Mouse (Mus musculus) liver (tissue): ENCODE measurements around the gene Sema3b.
A peak's percentile ranks its signal among the peaks of the same experiment; 100 is the strongest.
"Not testable (repeated sequence)": the region's sequence is repeated elsewhere in the genome, so short reads cannot be mapped to it uniquely, and the experiment has no call there.

Experiments
- DNase-seq: peaks from one replicate; pipeline ENCODE4 v3.0.0-alpha.2; 2020; ENCODE audit warnings: mixed read lengths

Sema3b gene

DNA sequence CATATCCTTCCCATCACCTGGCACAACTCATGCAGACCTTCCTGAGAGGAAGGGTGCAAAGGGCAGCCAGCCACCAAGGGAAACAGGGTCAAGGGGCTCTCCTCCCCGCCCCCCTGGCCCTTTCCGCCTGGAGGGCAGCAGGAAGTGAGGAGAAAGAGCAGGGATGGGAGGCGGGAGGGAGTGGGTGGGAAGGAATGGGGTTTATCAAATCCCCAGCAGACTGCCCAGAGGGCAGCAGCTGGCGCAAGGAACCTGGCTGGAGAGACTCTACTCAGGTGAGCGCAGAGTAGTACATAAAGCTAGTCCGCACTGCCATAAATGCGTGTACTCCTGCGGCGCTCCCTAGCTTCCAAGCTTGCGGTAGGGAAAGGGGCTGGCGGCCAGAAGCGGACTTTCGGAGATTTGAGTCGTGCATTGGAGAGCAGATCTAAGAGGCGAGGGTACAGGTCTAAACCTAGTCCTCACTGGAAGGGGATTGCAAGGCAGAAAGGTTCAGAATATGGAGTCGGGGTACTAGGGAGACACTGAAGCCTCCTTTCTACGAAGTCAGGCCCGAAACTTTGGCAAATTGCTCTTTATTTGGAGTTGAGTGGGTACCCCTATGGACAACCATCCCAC is 41.2 kb downstream of the Sema3b start, which contains the start of gene Hyal2:
Hyal2 (plus strand) TSS at position 244 of the 618 bp plus-strand sequence.
- peak; percentile 62 for DNase-seq

DNA sequence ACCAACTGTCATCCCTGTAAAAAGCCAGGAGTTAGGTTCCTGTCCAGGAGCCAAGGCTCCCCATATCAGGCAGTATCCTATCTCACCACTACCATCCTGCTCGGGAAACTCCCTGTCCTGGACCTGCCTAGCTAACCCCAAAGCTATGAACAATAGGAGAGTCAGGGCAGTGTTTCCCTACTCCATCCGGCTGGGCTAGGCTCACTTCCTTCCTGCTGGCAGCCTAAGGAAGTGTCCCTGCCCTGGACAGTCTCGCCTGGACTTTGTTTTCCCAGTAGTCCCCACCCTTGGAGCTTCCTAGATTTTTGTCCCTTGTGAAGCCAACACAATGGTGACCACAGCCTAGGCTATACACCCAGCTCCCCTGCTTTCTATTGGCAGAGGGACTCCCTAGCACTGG is 42.2 kb downstream of the Sema3b start:
- no peak for DNase-seq

DNA sequence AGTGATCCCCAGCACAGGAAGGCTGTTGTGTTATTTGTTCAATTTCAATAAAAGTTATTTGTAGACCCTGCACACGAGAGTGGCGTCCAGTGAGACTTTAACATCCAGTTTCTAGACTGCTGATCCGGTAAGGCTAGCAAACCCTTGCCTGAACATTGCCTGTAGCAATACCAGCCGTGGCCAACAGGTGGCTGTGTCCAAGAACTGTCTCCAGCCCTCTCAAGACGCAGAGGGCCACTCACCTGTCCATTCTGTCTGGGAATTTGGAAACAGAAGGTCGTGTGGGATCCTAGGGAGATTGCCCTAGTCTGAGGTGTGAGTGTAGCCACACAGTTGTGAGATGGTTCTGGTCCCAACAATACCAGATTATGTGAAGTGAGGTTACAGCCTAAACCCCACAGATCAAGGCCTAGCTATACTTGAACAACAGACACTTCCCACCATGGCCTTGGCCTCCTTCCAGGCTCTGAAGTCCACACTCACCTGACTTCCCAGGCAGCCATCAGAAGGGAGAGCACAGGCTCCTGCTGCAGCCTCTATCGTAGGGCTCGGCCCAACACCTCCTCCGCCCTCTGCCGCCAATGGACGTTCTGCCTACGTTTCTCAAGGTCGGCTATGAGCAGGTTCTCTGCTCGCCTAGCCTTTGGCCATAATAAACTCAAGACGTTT is 42.9 kb downstream of the Sema3b start:
- DNase-seq: peak; percentile 91

DNA sequence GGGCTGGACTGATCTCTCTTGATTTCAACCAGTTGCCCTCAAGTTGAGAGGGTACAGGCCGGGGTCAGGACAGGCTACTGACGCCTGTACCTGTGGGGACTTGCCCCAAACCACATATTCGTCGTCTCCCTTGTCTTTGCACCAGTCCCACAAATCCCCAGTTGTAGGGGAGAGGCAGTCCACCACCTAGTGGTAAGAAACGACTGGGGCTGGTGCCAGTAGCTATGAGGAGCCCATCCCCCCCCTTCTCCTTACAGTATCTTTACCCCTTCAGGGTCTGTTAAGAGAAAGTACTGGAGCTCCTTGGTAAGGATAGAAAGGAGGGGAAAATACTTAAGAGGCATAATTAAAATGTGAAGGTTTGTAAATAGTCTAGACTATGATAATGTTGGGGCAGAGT is 43.5 kb downstream of the Sema3b start:
- DNase-seq: not testable (repeated sequence)

DNA sequence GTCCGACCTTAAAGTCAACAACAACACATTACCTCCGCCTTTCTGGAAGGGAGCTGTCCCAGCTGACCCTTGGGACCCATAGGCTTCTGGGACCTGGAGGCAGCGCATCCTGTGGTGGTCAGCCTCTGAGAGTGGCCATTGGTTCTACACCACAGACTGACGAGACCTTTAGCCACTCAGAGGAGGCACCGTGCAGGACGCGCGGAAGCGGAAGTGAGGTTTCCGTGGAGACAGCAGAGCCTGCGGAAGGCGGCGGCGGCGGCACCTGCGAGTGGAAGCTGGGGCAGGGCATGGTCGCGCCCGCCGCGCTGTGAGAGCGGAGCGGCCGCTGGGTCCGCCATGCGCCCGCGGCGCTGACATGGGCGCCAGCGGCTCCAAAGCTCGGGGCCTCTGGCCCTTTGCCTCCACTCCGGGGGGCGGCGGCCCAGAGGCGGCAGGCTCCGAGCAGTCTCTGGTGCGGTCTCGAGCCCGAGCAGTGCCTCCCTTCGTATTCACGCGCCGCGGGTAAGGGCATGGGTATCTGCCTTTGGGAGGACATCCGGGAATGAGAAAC is 45.9 kb downstream of the Sema3b start, which contains the start of gene Tusc2:
Tusc2 (plus strand) TSS at position 227 of the 553 bp plus-strand sequence.
- DNase-seq: peak; percentile 95

DNA sequence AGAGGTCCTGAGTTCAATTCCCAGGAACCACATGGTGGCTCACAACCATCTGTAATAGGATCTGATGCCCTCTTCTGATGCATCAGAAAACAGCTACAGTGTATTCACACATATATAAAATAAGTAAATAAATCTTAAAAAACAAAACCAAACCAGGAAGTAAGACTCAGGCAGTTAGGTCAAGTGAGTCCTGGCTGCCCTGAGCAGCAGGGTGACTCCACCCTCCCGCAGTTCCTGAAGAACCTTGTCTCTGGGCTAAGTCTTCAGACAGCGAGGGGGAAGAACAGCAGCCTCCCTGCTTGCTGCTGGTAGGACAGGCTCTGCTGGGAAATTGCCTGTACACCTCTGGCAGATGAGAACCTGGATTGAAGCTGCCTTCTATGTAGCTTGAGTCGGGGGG is 52.7 kb downstream of the Sema3b start:
- peak; percentile 41 for DNase-seq

DNA sequence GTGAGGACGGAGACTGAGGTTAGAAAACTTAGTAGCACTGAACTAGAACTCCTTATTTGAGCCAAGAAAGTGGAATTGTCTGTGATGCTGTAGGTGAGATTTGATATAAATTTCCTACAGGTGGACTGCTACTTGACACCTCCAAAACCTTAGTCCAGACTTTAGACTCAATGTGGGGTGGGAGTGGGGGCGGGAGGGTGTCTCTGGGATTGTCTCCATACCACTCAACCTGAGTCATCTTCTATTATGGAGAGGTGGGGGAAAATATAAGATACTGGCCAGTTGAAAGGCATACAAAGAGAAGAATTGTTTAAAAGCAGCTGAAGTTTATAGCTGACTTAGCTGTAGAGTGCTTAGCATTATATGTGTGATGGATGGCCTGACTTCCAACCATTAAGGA is 53.3 kb downstream of the Sema3b start:
- no peak for DNase-seq

DNA sequence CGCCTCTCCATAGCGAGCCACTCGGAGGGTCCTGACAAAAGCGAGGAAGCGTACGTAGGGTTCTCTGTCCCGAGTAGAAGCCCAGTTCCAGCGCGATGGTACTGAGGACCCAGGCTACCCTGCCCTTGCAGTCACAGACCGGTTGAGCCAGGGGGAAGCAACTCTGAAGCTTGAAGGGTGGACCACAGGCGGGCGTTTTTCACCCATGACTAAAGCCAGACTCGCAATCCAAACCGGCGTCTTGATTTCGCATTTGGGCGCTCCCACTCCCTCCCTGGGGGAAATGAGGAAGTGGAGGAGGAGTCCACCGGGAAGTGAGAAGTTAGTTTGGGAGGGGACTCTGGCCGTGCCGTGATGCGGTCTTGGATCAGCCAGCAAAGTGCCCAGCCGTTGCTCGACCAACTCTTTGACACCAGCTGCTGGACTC is 54.0 kb downstream of the Sema3b start:
- peak; percentile 62 for DNase-seq

DNA sequence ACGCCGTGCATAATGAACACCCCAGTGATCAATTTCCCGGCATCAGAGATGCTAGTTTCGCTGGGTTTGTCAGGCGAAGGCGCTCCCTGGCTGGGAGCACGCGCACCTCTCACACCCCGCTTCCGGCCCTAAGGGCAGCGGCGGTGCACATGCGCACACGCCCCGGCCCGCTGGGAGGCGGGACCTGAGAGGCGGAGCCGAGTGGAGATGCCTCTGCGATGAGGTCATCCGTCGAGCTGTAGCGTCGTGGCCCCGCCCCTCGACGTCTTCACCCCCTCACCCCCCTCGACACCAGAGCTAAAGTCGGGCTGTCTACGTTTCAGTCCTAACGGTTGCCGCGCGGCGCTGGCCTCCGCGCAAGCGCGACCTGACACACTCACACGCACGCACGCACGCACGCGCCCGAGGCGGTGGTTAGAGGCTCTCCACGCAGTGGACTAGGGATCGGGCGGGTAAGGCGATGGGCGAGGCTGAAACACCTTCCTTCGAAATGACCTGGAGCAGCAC is 54.7 kb downstream of the Sema3b start:
- peak; percentile 98 for DNase-seq

DNA sequence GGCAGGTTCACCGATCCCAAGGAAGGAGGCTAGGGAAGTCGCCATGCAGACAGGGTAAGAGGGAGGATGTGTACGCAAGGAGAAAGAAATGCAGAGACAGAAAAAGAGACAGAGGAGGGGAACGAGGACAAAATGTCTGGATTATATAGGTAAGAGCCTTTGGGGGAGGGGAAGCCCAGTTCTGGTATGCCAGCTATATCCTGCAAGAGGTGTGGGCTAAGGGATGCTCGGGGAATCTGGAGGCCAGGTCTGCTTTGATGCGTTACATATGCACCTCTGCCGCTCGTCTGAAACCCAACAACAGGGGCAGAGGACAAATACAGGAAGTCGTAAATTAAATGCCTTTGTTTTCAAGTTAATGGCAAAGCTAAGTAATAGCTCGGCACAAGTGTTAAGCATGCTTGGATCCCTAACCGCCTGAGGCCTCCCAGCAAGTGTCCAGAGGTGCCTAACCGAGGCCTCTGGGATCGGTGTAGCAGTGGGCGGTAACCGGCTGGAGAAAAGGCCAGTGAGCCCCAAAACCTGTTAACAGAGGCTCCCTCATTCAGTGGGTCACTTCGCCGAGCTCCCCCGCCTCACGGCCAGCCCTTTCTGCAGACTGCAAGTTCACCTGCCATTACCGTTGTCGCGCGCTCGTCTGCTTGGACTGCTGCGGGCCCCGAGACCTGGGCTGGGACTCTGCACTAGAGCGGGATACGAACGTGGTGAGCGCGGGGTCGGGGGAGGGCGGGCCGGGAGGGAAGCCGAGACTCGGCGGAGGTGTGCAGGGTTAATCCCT is 55.3 kb downstream of the Sema3b start:
- no peak for DNase-seq

DNA sequence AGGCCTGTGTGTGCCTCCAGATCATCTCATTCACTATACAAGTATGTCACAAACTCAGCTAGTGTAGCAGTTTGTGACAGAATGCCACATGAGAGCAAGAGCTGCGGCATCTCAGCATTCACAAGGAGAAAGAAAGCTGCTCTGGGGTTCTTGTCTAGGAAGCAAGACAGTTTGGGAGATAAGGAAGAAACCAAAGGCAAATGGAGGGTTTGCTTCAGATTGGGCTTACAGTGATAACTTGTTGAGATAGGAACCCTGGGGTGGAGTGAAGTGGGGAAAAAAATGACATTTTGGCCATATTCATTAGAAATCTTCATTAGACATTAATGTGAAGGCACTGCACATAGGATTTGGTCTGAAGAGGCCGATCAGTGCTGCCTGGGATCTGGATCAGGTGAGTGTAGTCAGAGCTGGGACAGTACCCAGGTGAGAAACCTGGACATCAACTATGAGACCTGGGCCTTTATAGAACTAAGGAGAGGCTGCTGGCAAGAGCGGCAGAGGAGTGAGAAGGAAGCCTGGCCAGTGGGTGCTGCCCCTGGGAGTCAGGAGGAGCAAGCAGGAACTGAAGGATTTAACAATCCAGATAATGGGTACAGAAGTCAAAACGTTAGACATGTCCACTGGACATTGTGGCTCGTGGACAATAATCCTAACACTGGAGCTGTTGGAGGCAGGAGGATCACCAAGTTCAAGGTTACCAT is 56.2 kb downstream of the Sema3b start:
- DNase-seq: no peak

DNA sequence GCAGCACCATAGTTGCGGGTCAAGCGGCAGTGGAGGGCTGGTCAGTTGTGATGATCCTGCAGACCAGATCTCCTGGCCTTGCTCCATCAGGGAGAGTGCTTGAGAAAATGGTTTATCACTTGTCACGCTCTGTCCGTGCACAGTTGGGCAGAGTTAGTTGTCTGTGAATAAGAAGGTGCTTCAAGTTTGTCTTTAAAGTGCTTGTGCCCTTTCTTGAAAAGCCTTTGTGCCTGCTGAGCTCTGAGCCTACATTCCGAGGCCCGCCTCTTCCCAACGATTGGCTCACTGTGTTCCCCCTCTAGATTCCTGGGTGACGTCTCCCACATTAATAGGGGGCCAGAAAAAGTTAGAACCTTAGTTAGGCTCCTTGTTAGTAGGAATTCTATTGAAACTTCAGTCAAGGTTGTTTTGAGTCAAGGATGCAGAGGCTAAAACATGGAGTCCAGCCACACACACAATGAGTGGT is 57.1 kb downstream of the Sema3b start:
- DNase-seq: no peak

DNA sequence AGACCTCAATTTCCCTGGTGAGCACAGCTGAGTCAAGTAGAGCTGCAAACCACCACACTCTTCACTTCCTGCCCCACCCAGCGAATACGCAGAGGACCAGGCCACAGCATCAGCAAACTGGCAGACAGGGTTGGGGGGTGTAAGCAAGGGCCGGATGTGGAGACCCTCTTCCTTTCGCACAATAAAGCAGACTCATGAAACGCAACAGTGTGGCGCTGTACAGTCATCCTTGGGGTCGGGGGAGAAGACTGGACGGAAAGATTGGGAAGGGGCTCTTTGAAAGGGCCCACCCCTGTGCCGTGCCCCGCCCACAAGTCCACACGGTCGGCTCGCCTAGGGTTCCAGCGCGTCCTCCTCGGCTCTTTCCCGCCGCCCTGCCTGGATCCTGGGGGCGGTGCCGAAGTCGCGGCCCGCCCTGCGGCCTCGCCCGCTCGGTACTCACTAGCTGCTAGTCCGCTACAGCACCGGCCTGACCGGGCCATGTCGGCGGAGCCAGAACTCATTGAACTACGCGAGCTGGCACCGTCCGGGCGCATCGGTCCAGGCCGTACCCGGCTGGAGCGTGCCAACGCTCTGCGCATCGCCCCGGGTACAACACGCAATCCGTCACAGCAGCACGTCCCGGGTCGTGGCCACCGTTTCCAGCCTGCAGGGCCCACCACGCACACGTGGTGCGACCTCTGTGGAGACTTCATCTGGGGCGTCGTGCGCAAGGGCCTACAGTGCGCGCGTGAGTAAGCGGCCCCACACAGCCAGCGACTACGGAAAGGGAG is 57.7 kb downstream of the Sema3b start, which contains the start of gene Rassf1:
Rassf1 (plus strand) TSS at position 439 of the 773 bp plus-strand sequence.
- peak; percentile 85 for DNase-seq

DNA sequence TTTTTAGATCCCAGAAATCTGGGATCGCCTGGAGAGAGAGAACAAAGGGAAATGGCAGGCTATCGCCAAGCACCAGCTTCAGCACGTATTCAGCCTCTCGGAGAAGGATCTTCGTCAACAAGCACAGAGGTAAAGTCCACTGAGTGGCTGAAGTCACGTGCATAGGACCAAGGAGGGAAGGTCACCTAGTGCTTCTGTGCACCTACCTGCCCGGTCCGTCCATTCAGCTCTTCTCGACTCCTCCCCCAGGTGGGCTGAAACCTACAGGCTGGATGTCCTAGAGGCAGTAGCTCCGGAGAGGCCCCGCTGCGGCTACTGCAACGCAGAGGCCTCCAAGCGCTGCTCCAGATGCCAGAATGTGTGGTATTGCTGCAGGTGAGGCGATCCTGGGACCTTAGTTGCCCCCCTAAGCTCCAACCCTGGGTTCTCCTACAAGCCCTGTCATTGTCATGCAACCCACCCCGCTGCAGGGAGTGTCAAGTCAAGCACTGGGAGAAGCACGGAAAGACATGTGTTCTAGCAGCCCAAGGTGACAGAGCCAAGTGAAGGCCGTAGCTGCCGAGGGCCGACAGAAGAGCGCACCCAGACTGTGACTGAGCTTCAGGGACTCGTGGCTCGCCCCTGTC is 58.4 kb downstream of the Sema3b start:
- DNase-seq: no peak

DNA sequence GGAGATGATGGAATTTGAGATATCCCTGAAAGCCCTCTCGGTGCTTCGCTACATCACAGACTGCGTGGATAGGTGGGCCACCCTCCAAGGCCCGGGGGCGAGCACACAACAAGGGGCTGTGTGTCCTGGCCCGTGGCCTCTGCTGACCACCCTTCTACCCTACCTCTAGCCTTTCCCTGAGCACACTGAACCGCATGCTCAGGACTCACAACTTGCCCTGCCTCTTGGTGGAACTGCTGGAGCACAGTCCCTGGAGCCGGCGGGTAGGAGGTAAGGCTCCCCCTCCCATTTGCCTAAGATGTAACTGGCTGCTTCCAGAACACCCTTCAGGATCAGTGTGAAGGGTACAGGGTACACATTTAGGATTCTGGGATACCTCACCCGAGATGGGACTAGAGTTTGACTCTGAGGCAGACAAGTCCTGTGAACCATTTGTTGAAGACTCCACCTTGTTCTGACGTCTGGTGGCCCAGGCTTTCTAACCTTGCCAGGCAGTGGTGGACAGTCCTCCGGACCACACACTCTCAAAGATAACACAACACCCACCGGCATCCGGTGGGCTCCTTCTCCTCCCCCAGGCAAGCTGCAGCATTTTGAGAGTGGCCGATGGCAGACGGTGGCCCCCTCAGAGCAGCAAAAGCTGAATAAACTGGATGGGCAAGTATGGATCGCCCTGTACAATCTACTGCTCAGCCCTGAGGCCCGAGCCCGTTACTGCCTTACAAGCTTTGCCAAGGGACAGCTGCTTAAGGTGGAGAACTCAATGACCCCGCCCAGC is 59.5 kb downstream of the Sema3b start:
- DNase-seq: no peak

DNA sequence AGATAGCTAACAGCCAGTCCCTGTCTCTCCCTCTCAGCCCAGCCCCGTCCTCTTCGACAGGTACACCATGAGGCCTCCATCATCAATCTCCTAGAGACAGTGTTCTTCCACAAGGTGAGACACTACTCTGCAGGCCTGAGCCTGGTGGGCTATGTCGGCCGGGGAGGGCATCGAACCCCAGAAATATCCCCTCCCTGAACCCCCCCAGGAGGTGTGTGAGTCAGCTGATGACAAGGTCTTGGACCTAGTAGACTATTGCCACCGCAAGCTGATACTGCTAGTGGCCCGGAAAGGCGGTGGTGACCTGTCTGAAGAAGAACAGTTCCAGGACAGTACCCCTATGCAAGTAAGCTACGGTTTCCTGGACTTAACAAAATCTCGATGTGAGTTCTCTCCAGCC is 60.2 kb downstream of the Sema3b start:
- no peak for DNase-seq

DNA sequence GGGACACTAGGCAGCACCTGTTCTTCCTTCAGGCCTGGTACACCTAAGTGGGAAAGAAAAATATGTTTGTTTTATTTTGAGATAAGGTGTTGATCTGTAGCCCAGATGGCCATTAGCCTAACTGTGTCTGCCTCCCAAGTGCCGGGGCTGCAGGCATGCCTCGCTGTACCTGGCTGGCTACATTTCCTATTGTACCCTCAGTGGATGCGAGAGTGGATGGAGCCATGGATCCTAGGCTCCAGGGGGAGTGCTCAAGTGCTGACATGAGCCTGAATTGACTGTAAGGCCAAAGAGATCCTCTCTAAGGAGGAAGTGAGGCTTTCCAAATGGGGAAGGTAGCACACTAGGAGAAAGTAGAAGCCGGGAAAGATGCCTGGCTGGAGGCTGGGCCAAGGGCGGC is 61.1 kb downstream of the Sema3b start:
- no peak for DNase-seq
